Mouse (Mus musculus) brain, embryonic 14.5 days (tissue): ENCODE data around the gene Cul5.

ENCODE experiments used
- CTCF ChIP-seq: fragments of 200-500 bp; IDR thresholded peaks from 2 replicates; pipeline ENCODE4 v1.5.1; 2012; ENCODE audit warnings: inconsistent platforms, mild to moderate bottlenecking, moderate library complexity, borderline replicate concordance; ENCODE audit not compliant: insufficient read depth, insufficient read length; ENCODE audit errors: extremely low read depth
- POLR2A ChIP-seq: fragments of 200-500 bp; IDR thresholded peaks from 2 replicates; pipeline ENCODE4 v1.6.1; 2012; ENCODE audit warnings: mild to moderate bottlenecking, inconsistent platforms, borderline replicate concordance; ENCODE audit not compliant: poor library complexity, insufficient read depth, insufficient read length, severe bottlenecking; ENCODE audit errors: extremely low read depth

- TF ChIP-seq CTCF (no peak), POLR2A (no peak)
These were observed 64.9 kb downstream of the Cul5 start for GRCm38 (mm10) chr9:53604954-53605353.
